In genomic region chr5:98106261-98106660, GRCm38 (mm10) we compare ENCODE assay signal across 23 mouse cellular contexts.
DNase-seq lines count a peak whose midpoint lies in the region; ATAC-seq lines count a peak whose summit lies in the region.
"Had no signal": no experiment of that assay in that cellular context is flagged by ENCODE, and none has a peak within 500 bp of the region (broad histone marks: within the 10 kb centered on the region; RNA-seq: fewer than 3 reads in every experiment).

No protein-coding gene starts in this region.

- no peak overlapping the region for H3K4me2 ChIP-seq in hindbrain, embryonic 12.5 days (replicated peaks)
- H3K4me2 ChIP-seq: embryonic facial prominence, embryonic 13.5 days; forebrain, embryonic 15.5 days; heart, embryonic 15.5 days; liver, embryonic 15.5 days had no signal

- 82% methylated on average over 6 of the region's 6 CpGs for WGBS in hindbrain, embryonic 12.5 days

- H3K9ac ChIP-seq in hindbrain, embryonic 12.5 days: no peak overlapping the region
- H3K9ac ChIP-seq: embryonic facial prominence, embryonic 13.5 days; forebrain, embryonic 15.5 days; heart, embryonic 15.5 days; liver, embryonic 15.5 days had no signal

- ATAC-seq in monocyte, adult 5-6 weeks (replicated peaks; ENCODE audit: insufficient number of reproducible peaks, low FRiP score, low TSS enrichment, poor library complexity, severe bottlenecking): no peak
- ATAC-seq in hindbrain, embryonic 12.5 days (ENCODE audit: low FRiP score): no peak
- ATAC-seq: forebrain, embryonic 15.5 days; hindbrain, postnatal 0 days; intestine, postnatal 0 days had no signal

- no peaks in the 10 kb centered on the region for H3K4me1 ChIP-seq in hindbrain, embryonic 12.5 days
- H3K4me1 ChIP-seq: embryonic facial prominence, embryonic 13.5 days; forebrain, embryonic 15.5 days; heart, embryonic 15.5 days; liver, embryonic 15.5 days; midbrain, embryonic 10.5 days had no signal

- H3K36me3 ChIP-seq in hindbrain, embryonic 12.5 days: no peaks in the 10 kb centered on the region
- H3K36me3 ChIP-seq: embryonic facial prominence, embryonic 13.5 days; forebrain, embryonic 15.5 days; heart, embryonic 15.5 days; liver, embryonic 15.5 days; midbrain, embryonic 10.5 days had no signal

- H3K4me3 ChIP-seq in hindbrain, embryonic 12.5 days: no peak overlapping the region
- H3K4me3 ChIP-seq: embryonic facial prominence, embryonic 13.5 days; forebrain, embryonic 15.5 days; heart, embryonic 15.5 days; liver, embryonic 15.5 days; midbrain, embryonic 10.5 days had no signal

- H3K27ac ChIP-seq in hindbrain, embryonic 12.5 days: no peak overlapping the region
- H3K27ac ChIP-seq: embryonic facial prominence, embryonic 13.5 days; forebrain, embryonic 15.5 days; heart, embryonic 15.5 days; hindbrain, postnatal 0 days; kidney, postnatal 0 days; liver, embryonic 15.5 days; macrophage; midbrain, embryonic 10.5 days had no signal

- H3K27me3 ChIP-seq in hindbrain, embryonic 12.5 days: no peaks in the 10 kb centered on the region
- H3K27me3 ChIP-seq: embryonic facial prominence, embryonic 13.5 days; forebrain, embryonic 15.5 days; heart, embryonic 15.5 days; liver, embryonic 15.5 days had no signal

- no peaks in the 10 kb centered on the region for H3K9me3 ChIP-seq in hindbrain, embryonic 12.5 days (replicated peaks)
- H3K9me3 ChIP-seq: embryonic facial prominence, embryonic 13.5 days; forebrain, embryonic 15.5 days; heart, embryonic 15.5 days; liver, embryonic 15.5 days; midbrain, embryonic 10.5 days had no signal

- DNase-seq in right cerebral cortex, adult 2 months (ENCODE audit: low spot score in 2 of 2): peak; percentile 41 to 62
- DNase-seq in right cerebral cortex, postnatal 4 days: no peak
- peak; percentile 28 to 53 for DNase-seq in frontal cortex, postnatal 36 days (ENCODE audit: low spot score in 2 of 2)
- peak; percentile 16 to 20 for DNase-seq in layer of hippocampus, postnatal 10 days (ENCODE audit: low spot score in 2 of 2)
- peak; percentile 12 to 34 for DNase-seq in right cerebral cortex, postnatal 36 days (ENCODE audit: low spot score in 2 of 2)
- DNase-seq in adrenal gland, adult 8-10 months: no peak
- DNase-seq: B cell, adult 2 months; cerebellum, postnatal 10 days; gastrocnemius, postnatal 10 days; heart, adult 11 months; heart, postnatal 4 days; thymus, postnatal 25 days had no signal

Comparison
In these comparisons a context has a peak if more than half of its experiments do, and no peak if none do; other contexts are left out.
1. DNase-seq: peak in right cerebral cortex, adult 2 months (2 of 2), frontal cortex, postnatal 36 days (2 of 2), layer of hippocampus, postnatal 10 days (2 of 2) and right cerebral cortex, postnatal 36 days (2 of 2); none in right cerebral cortex, postnatal 4 days (single experiment) and adrenal gland, adult 8-10 months (single experiment).